Mouse (Mus musculus) stomach, postnatal 0 days (tissue): ENCODE measurements around the gene Tceal9.
"Not testable (repeated sequence)": the region's sequence is repeated elsewhere in the genome, so short reads cannot be mapped to it uniquely, and the experiment has no call there.

Experiments used
- CTCF ChIP-seq: IDR thresholded peaks from 2 replicates; pipeline ENCODE4 v1.5.1; 2016; ENCODE audit warnings: antibody characterized with exemption, low read depth, mild to moderate bottlenecking, moderate library complexity
- EP300 ChIP-seq: optimal IDR thresholded peaks from 2 replicates; pipeline ENCODE3; 2016; ENCODE audit warnings: antibody characterized with exemption

DNA sequence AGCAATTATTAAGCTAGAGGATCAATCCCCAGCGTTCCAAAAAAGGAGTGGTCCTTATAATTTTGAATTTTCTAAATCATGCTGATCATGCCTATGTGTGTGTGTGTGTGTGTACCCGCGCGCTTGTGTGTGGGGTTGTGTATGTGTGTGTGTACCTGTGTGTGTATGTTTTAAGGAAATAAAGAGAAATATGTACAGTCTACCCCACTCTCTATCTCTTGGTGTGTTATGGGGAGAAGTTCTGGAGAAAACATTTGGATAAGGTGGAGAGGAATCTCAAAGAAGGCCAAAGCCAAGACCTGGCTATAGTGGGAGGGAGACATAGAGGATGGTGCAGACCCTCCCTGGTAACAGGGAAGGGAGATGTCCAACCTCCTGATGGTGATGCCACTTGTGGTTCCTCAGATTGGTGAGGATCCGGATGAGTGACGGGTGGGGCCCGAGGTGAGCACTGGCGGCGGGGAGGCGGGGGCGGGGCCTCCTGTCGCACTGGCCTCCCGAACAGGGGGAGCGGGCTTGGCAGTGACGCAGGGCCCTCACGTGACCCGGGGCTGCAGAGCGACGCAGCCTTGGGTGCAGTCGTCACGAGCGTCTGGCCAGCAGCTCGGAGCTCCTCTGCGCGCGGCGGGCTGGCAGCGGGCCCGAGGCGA lies 25.0 kb downstream of the Tceal9 start, which contains the start of gene Bex3:
- not testable (repeated sequence) for TF ChIP-seq CTCF, EP300
